Mouse (Mus musculus) CH12.LX (cell line): ENCODE measurements at regions not wholly inside any gene's neighbourhood (a gene's known extent, or its start where the extent isn't known, plus 50 kb on each side); places are given as distances from the start of the nearest gene placed in this dataset.

Experiments
- DNase-seq: peaks from one replicate; pipeline ENCODE4 v3.0.0-alpha.2; 2013; ENCODE audit errors: extremely low read depth
- H3K27ac ChIP-seq: 2 replicates; pipeline ENCODE4 v1.5.1; 2012; ENCODE audit warnings: low read depth, mild to moderate bottlenecking, control low read depth, moderate library complexity; ENCODE audit not compliant: insufficient read depth
- H3K27me3 ChIP-seq: replicated peaks from 2 replicates; pipeline ENCODE3; 2012; ENCODE audit warnings: inconsistent platforms
- H3K36me3 ChIP-seq, 2 experiments: replicated peaks in 1 of 2; 2 replicates each; pipeline versions ENCODE3 to v1.6.1; 2012; ENCODE audit warnings: inconsistent platforms in 1 of 2, low read length in 1 of 2, mild to moderate bottlenecking in 1 of 2, mixed read lengths in 1 of 2, moderate library complexity in 1 of 2; ENCODE audit not compliant: control insufficient read depth in 1 of 2, insufficient read depth in 1 of 2
- H3K4me1 ChIP-seq, 2 experiments: 2 replicates each; pipeline ENCODE4 v1.6.1; 2012; ENCODE audit warnings: inconsistent platforms in 1 of 2, moderate library complexity in 1 of 2; ENCODE audit not compliant: insufficient read depth in 2 of 2, control insufficient read depth in 1 of 2
- H3K4me2 ChIP-seq: 2 replicates; pipeline ENCODE4 v1.6.1; 2012; ENCODE audit warnings: low read depth, mild to moderate bottlenecking, control low read depth; ENCODE audit not compliant: poor library complexity, insufficient read depth, severe bottlenecking
- H3K4me3 ChIP-seq, 3 experiments: fragments of 150-350 bp in 1 of 3; sonication (generic) in 1 of 3; replicated peaks in 1 of 3; 2 replicates each; pipeline versions ENCODE3 to v1.5.1; 2011 to 2012; ENCODE audit warnings: low read depth in 2 of 3, low read length in 2 of 3, mild to moderate bottlenecking in 2 of 3, moderate library complexity in 2 of 3, control low read depth in 1 of 3, improper control_type of control experiment in 1 of 3, inconsistent platforms in 1 of 3, mixed read lengths in 1 of 3; ENCODE audit not compliant: poor library complexity in 1 of 3
- H3K79me2 ChIP-seq: replicated peaks from 2 replicates; pipeline ENCODE4 v1.6.1; 2012; ENCODE audit warnings: mild to moderate bottlenecking, moderate library complexity; ENCODE audit not compliant: control insufficient read depth, poor library complexity, insufficient read depth, severe bottlenecking; ENCODE audit errors: extremely low read depth
- H3K9ac ChIP-seq: 2 replicates; pipeline ENCODE4 v1.6.1; 2012; ENCODE audit warnings: low read depth, mild to moderate bottlenecking, control low read depth, moderate library complexity; ENCODE audit not compliant: insufficient read depth
- H3K9me3 ChIP-seq: replicated peaks from 2 replicates; pipeline ENCODE3; 2012; ENCODE audit warnings: low read length, inconsistent platforms, mixed read lengths
- BHLHE40 ChIP-seq: IDR thresholded peaks from 2 replicates; pipeline ENCODE4 v1.6.1; 2011; ENCODE audit warnings: mild to moderate bottlenecking, low read depth, low read length, improper control_type of control experiment
- E2F4 ChIP-seq: IDR thresholded peaks from 2 replicates; pipeline ENCODE4 v1.6.1; 2011; ENCODE audit warnings: low read depth, low read length, improper control_type of control experiment; ENCODE audit not compliant: insufficient replicate concordance
- ETS1 ChIP-seq: conservative IDR thresholded peaks from 2 replicates; pipeline ENCODE4 v1.6.1; 2012; ENCODE audit warnings: low read depth, mild to moderate bottlenecking, inconsistent platforms, low read length, improper control_type of control experiment, moderate library complexity
- GABPA ChIP-seq: IDR thresholded peaks from 2 replicates; pipeline ENCODE4 v1.6.1; 2012; ENCODE audit warnings: low read depth, low read length, improper control_type of control experiment, inconsistent platforms; ENCODE audit not compliant: insufficient replicate concordance
- IRF4 ChIP-seq: IDR thresholded peaks from 2 replicates; pipeline ENCODE4 v1.6.1; 2014; ENCODE audit warnings: low read depth, mild to moderate bottlenecking, inconsistent platforms, low read length, improper control_type of control experiment
- JUND ChIP-seq: conservative IDR thresholded peaks from 2 replicates; pipeline ENCODE4 v1.6.1; 2011; ENCODE audit warnings: low read depth, low read length, improper control_type of control experiment
- KAT2A ChIP-seq: IDR thresholded peaks from 2 replicates; pipeline ENCODE4 v1.6.1; 2012; ENCODE audit warnings: low read length, improper control_type of control experiment, inconsistent platforms; ENCODE audit not compliant: insufficient replicate concordance
- MAFK ChIP-seq: IDR thresholded peaks from 2 replicates; pipeline ENCODE4 v1.6.1; 2011; ENCODE audit warnings: low read length, improper control_type of control experiment; ENCODE audit not compliant: insufficient replicate concordance
- MAX ChIP-seq: IDR thresholded peaks from 2 replicates; pipeline ENCODE4 v1.6.1; 2011; ENCODE audit warnings: low read length, improper control_type of control experiment
- MAZ ChIP-seq: IDR thresholded peaks from 2 replicates; pipeline ENCODE4 v1.6.1; 2012; ENCODE audit warnings: low read depth, mild to moderate bottlenecking, inconsistent platforms, low read length, improper control_type of control experiment, moderate library complexity
- NELFE ChIP-seq: IDR thresholded peaks from 2 replicates; pipeline ENCODE4 v1.6.1; 2011; ENCODE audit warnings: low read depth, low read length, improper control_type of control experiment
- NRF1 ChIP-seq: IDR thresholded peaks from 2 replicates; pipeline ENCODE4 v1.6.1; 2014; ENCODE audit warnings: low read depth, mild to moderate bottlenecking, inconsistent platforms, low read length, improper control_type of control experiment, moderate library complexity
- POLR2AphosphoS2 ChIP-seq: IDR thresholded peaks from 2 replicates; pipeline ENCODE4 v1.6.1; 2011; ENCODE audit warnings: low read depth, low read length, improper control_type of control experiment
- RAD21 ChIP-seq: IDR thresholded peaks from 2 replicates; pipeline ENCODE4 v1.6.1; 2011; ENCODE audit warnings: low read depth, mild to moderate bottlenecking, low read length, improper control_type of control experiment, moderate library complexity
- SIN3A ChIP-seq: IDR thresholded peaks from 2 replicates; pipeline ENCODE4 v1.6.1; 2012; ENCODE audit warnings: low read length, improper control_type of control experiment, inconsistent platforms
- SMC3 ChIP-seq: IDR thresholded peaks from 2 replicates; pipeline ENCODE4 v1.6.1; 2011; ENCODE audit warnings: low read depth, low read length, improper control_type of control experiment
- USF2 ChIP-seq: conservative IDR thresholded peaks from 2 replicates; pipeline ENCODE4 v1.6.1; 2011; ENCODE audit warnings: low read depth, low read length, improper control_type of control experiment
- ZC3H11A ChIP-seq: IDR thresholded peaks from 2 replicates; pipeline ENCODE4 v1.6.1; 2012; ENCODE audit warnings: low read depth, mild to moderate bottlenecking, inconsistent platforms, low read length, improper control_type of control experiment
- dilution Hi-C: fragments of 300-500 bp; cut with MboI; formaldehyde crosslinking; loops from 2 replicates; pipeline ENCODE4 v1.14.3; 2020; ENCODE audit warnings: low sequenced_read_pairs; ENCODE audit not compliant: extremely low pct_unique_long_range_greater_than_20kb, extremely low pct_ligation_motif_present
- in situ Hi-C: fragments of 300-500 bp; cut with MboI; formaldehyde crosslinking; loops from 3 replicates; pipeline ENCODE4 v1.14.3; 2019; ENCODE audit warnings: low sequenced_read_pairs, low pct_ligation_motif_present, low pct_unique_long_range_greater_than_20kb, mixed read lengths

DNA sequence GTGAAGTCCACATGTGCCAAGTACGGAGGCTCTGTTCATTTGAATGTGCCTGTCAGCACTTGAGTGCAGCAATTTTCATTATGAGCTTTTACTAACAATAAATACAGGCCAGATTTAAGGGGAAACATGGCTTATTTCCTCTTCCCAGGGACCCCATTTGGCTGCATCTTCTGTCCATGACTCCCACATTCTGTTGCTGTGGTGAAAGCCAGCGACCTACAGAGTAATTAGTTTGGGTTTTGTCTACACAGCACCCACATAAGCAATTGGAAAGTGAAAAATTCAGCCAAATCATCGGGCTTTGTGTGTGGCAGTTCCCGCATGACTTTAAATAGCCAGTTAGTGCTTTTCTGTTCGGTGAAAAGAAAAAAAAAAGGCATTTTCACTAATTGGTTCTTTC is 76.7 kb upstream of the Sp4 start:
- no peaks in the 10 kb centered on the region for H3K27me3 ChIP-seq
- no peak overlapping the region for H3K9ac ChIP-seq
- H3K4me2 ChIP-seq, result no peak overlapping the region
- peaks cover 0 to 22% of the 10 kb centered on the region in 2 experiments; a peak in 2 of 4 replicates for H3K4me1 ChIP-seq
- dilution Hi-C loops (no loop called here), in situ Hi-C loops (no loop called here)
- H3K9me3 ChIP-seq, result no peaks in the 10 kb centered on the region
- TF ChIP-seq IRF4 (no peak), KAT2A (no peak), ETS1 (no peak), RAD21 (no peak), JUND (no peak), MAFK (no peak), SIN3A (no peak), NRF1 (no peak)
- H3K79me2 ChIP-seq, result no peaks in the 10 kb centered on the region
- no peaks in the 10 kb centered on the region for H3K36me3 ChIP-seq
- no peak for DNase-seq
- H3K4me3 ChIP-seq, result no peak overlapping the region
- no peak overlapping the region for H3K27ac ChIP-seq

DNA sequence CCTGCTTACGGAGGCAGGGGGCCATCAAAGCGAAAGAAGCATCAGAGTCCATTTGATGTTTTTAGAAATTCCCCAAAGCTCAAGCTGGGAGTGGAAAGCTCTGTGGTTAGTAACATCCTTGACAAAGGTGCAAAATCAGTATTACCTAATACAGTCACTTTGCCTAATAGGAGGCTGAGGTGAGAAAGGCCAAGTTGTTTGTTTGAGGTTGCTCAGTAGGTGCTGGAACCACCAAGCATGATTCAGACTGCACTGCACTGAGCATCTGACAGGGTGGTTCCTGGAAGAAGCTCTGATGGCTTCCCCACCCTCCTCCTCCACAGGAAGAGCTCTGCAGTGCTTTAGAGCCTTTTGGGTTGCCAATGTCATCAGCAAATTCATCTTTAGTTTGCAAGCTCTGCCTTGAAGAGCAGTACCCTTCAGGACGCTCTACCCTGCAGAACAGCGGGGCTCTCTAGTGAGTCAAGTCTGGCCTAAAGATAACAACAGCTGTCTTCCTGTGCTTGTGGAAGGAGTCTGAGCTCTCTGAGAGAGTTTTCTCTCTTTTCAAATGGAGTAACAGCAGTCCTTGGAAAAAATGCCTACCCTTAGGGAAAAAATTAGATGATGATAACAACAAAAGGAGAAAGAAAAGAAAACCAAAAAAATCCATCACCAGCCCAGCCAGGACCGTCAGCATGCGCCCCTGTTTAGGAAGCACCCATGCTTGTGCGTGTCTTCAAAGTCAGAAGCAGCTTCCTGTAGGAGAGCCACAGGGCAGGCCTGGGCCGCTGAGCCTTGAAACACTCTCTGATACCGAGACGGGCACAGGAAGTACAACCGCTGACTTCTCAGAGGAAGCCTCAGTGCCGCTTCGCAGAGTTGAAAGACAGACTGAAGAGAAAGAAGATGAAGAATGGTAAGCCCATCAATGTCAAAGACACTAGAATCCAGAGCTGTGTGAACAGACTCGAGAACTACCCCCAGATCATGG is 75.6 kb upstream of the Sp4 start:
- H3K9ac ChIP-seq, result no peak overlapping the region

DNA sequence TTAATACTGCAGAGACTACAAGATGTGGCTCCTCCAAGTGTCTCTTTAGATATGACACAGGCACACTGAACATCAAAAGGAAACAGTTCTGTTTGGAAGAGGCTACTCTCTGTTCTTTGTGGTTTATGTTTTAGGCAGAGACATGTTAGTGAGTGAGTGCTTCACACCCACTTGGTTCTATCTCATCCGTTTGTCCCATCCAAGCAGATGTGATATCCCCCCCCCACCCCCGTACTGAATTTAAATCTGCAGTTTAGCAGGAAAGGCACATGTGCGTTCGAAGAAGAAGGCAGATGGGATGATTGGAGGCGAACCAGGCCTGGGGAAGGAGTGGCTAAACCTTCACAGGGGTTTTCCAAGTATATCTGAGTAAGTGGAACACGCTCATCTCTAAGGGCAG is 72.0 kb upstream of the Sp4 start:
- no peaks in the 10 kb centered on the region for H3K9me3 ChIP-seq
- dilution Hi-C loops (no loop called here), in situ Hi-C loops (no loop called here)
- TF ChIP-seq BHLHE40, result no peak
- no peak for TF ChIP-seq SMC3
- no peak for TF ChIP-seq ETS1
- TF ChIP-seq POLR2AphosphoS2, result no peak
- TF ChIP-seq NELFE, result no peak
- TF ChIP-seq GABPA, result no peak
- TF ChIP-seq USF2, result no peak
- no peak for TF ChIP-seq MAZ
- TF ChIP-seq ZC3H11A, result no peak
- TF ChIP-seq MAFK, result no peak
- H3K4me3 ChIP-seq, result no peak overlapping the region
- H3K79me2 ChIP-seq, result no peaks in the 10 kb centered on the region
- H3K4me1 ChIP-seq, result peaks cover 0 to 22% of the 10 kb centered on the region in 2 experiments; a peak in 2 of 4 replicates
- no peak for DNase-seq
- H3K4me2 ChIP-seq, result no peak overlapping the region
- H3K27ac ChIP-seq, result no peak overlapping the region
- H3K36me3 ChIP-seq, result no peaks in the 10 kb centered on the region
- H3K9ac ChIP-seq, result no peak overlapping the region
- H3K27me3 ChIP-seq, result no peaks in the 10 kb centered on the region

More for the DNA sequence above, 75.6 kb upstream of the Sp4 start:
- no peak for TF ChIP-seq POLR2AphosphoS2
- no peak for TF ChIP-seq ZC3H11A
- TF ChIP-seq MAZ, result no peak
- TF ChIP-seq USF2, result no peak
- TF ChIP-seq NELFE, result no peak
- TF ChIP-seq E2F4, result no peak
- no peak for TF ChIP-seq MAX
- peaks cover 0 to 22% of the 10 kb centered on the region in 2 experiments; a peak in 2 of 4 replicates for H3K4me1 ChIP-seq
- no peaks in the 10 kb centered on the region for H3K79me2 ChIP-seq
- in situ Hi-C loops, result no loop called here
- no peak overlapping the region for H3K27ac ChIP-seq
- H3K4me3 ChIP-seq, result no peak overlapping the region
- H3K9me3 ChIP-seq, result no peaks in the 10 kb centered on the region
- dilution Hi-C loops, result no loop called here
- no peaks in the 10 kb centered on the region for H3K36me3 ChIP-seq
- H3K27me3 ChIP-seq, result no peaks in the 10 kb centered on the region
- no peak overlapping the region for H3K4me2 ChIP-seq
- peak; percentile 32 for DNase-seq
